Mouse (Mus musculus) C2C12 (cell line): Measurements from ENCODE around the gene Zbtb9. TPM values are rescaled to one million over a fixed set of nuclear protein-coding genes. Genes with fewer than 3 reads are reported as not detected.

Source experiments
- H3K27me3 ChIP-seq: one replicate; pipeline ENCODE4 v1.6.1; 2011; ENCODE audit not compliant: control insufficient read depth, insufficient read depth, insufficient read length
- H3K36me3 ChIP-seq: one replicate; pipeline ENCODE4 v1.6.1; 2011; ENCODE audit not compliant: control insufficient read depth, insufficient read depth
- H3K4me3 ChIP-seq: one replicate; pipeline ENCODE4 v1.5.1; 2011; ENCODE audit warnings: mild to moderate bottlenecking, control low read depth; ENCODE audit not compliant: poor library complexity, insufficient read depth, severe bottlenecking
- H3K79me2 ChIP-seq: one replicate; pipeline ENCODE4 v1.6.1; 2011; ENCODE audit not compliant: control insufficient read depth, insufficient read depth
- H3K79me3 ChIP-seq: one replicate; pipeline ENCODE4 v1.6.1; 2011; ENCODE audit warnings: low read depth, control low read depth
- H3ac ChIP-seq: one replicate; pipeline ENCODE3; 2011; ENCODE audit warnings: low read depth; ENCODE audit not compliant: control insufficient read depth, insufficient read length
- CEBPB ChIP-seq: IDR thresholded peaks from one replicate; pipeline ENCODE4 v1.6.1; 2011; ENCODE audit warnings: low read depth, mild to moderate bottlenecking, control low read depth, moderate library complexity
- CTCF ChIP-seq: IDR thresholded peaks from one replicate; pipeline ENCODE4 v1.5.1; 2011; ENCODE audit not compliant: control insufficient read depth, insufficient read depth, insufficient read length
- FOSL1 ChIP-seq: IDR thresholded peaks from one replicate; pipeline ENCODE4 v1.8.0; 2011; ENCODE audit warnings: mild to moderate bottlenecking, low read length; ENCODE audit not compliant: poor library complexity, insufficient read depth, severe bottlenecking
- MAX ChIP-seq: IDR thresholded peaks from one replicate; pipeline ENCODE4 v1.6.1; 2011; ENCODE audit warnings: mild to moderate bottlenecking, control low read depth
- MYOD1 ChIP-seq: IDR thresholded peaks from one replicate; pipeline ENCODE4 v1.6.1; 2011; ENCODE audit warnings: low read depth; ENCODE audit not compliant: control insufficient read depth, insufficient read length
- MYOG ChIP-seq: IDR thresholded peaks from one replicate; pipeline ENCODE4 v1.6.1; 2011; ENCODE audit not compliant: control insufficient read depth, insufficient read length; ENCODE audit errors: extremely low read depth
- USF1 ChIP-seq: IDR thresholded peaks from one replicate; pipeline ENCODE4 v1.6.1; 2011; ENCODE audit warnings: low read depth, mild to moderate bottlenecking, control low read depth, moderate library complexity
- polyA plus RNA-seq: library from polyadenylated mRNA; unstranded; fragments of >200 nt; fragmentation: generic; extraction: Trizol; gene quantifications from one replicate; pipeline ENCODE4 v1.2.1, GENCODE M21; 2012; ENCODE audit warnings: missing spikeins

Gene Zbtb9
- polyA plus RNA-seq, 1 experiment, result 6.8 TPM

- H3K79me2 ChIP-seq, result peaks cover 25% of the 10 kb centered on the region
- no peaks in the 10 kb centered on the region for H3K27me3 ChIP-seq
- peaks cover 22% of the 10 kb centered on the region for H3K36me3 ChIP-seq
- peak overlapping the region; percentile 81 for H3ac ChIP-seq
- H3K79me3 ChIP-seq, result peaks cover 14% of the 10 kb centered on the region
- peak overlapping the region; percentile 68 for H3K4me3 ChIP-seq
- TF ChIP-seq MYOG (no peak), USF1 (no peak), CEBPB (no peak), CTCF (no peak), FOSL1 (no peak), MYOD1 (no peak), MAX (no peak)
These were observed 34.2 kb upstream of the Zbtb9 start for GRCm38 (mm10) chr17:26938731-26939130.

- H3K27me3 ChIP-seq, result no peaks in the 10 kb centered on the region
- H3K36me3 ChIP-seq, result peaks cover 20% of the 10 kb centered on the region
- TF ChIP-seq USF1, result peak; percentile 95
- no peak for TF ChIP-seq FOSL1
- no peak for TF ChIP-seq CTCF
- TF ChIP-seq MAX, result peak; percentile 29
- TF ChIP-seq CEBPB, result no peak
- no peak for TF ChIP-seq MYOD1
- TF ChIP-seq MYOG, result no peak
- peak within 1 kb of the TSS; percentile 68 for H3K4me3 ChIP-seq
- peaks cover 11% of the 10 kb centered on the region for H3K79me3 ChIP-seq
- H3ac ChIP-seq, result peak within 1 kb of the TSS; percentile 81
- peaks cover 23% of the 10 kb centered on the region for H3K79me2 ChIP-seq
These were observed 33.6 kb upstream of the Zbtb9 start, which contains the start of gene Cuta for GRCm38 (mm10) chr17:26939178-26939972. Gene Cuta (minus strand): TSS chr17:26939569.

- H3K36me3 ChIP-seq, result peaks cover 16% of the 10 kb centered on the region
- H3ac ChIP-seq, result peak overlapping the region; percentile 57
- TF ChIP-seq FOSL1 (no peak), USF1 (no peak), MYOD1 (no peak), CEBPB (no peak), CTCF (no peak), MYOG (no peak), MAX (no peak)
- peaks cover 11% of the 10 kb centered on the region for H3K79me3 ChIP-seq
- H3K27me3 ChIP-seq, result no peaks in the 10 kb centered on the region
- H3K4me3 ChIP-seq, result peak overlapping the region; percentile 34
- peaks cover 23% of the 10 kb centered on the region for H3K79me2 ChIP-seq
These were observed 33.0 kb upstream of the Zbtb9 start for GRCm38 (mm10) chr17:26939973-26940300.

GRCm38 (mm10) chr17:26941031-26941789 is 31.8 kb upstream of the Zbtb9 start, which contains the start of gene Syngap1:
Gene Syngap1 (plus strand): TSS chr17:26941253.
- Histone ChIP-seq H3K36me3 (peaks cover 7% of the 10 kb centered on the region), H3ac (peak within 1 kb of the TSS; percentile 57), H3K4me3 (peak within 1 kb of the TSS; percentile 34), H3K79me3 (peaks cover 11% of the 10 kb centered on the region), H3K27me3 (no peaks in the 10 kb centered on the region), H3K79me2 (peaks cover 23% of the 10 kb centered on the region)
- no peak for TF ChIP-seq MAX
- no peak for TF ChIP-seq USF1
- no peak for TF ChIP-seq CEBPB
- no peak for TF ChIP-seq MYOG
- no peak for TF ChIP-seq CTCF
- no peak for TF ChIP-seq MYOD1
- TF ChIP-seq FOSL1, result no peak

- TF ChIP-seq MAX (no peak), MYOG (no peak), USF1 (no peak), MYOD1 (no peak), CEBPB (no peak), FOSL1 (no peak), CTCF (no peak)
- Histone ChIP-seq H3K79me2 (peaks cover 19% of the 10 kb centered on the region), H3K79me3 (peaks cover 11% of the 10 kb centered on the region), H3K36me3 (peaks cover 3% of the 10 kb centered on the region), H3K4me3 (no peak overlapping the region), H3K27me3 (no peaks in the 10 kb centered on the region), H3ac (no peak overlapping the region)
These were observed 31.0 kb upstream of the Zbtb9 start for GRCm38 (mm10) chr17:26941841-26942570.
